Mouse (Mus musculus) midbrain, embryonic 16.5 days (tissue): ENCODE measurements around the gene Itpr1. TPM values are rescaled to one million over a fixed set of nuclear protein-coding genes. Genes with fewer than 3 reads are reported as not detected.

Experiments used
- ATAC-seq: fragments of 200-750 bp; cut with Nextera tagmentation; 2 replicates; pipeline ENCODE4 v1.8.0; 2017; ENCODE audit warnings: moderate TSS enrichment
- H3K27ac ChIP-seq: fragments of 300-500 bp; sonication (generic); 2 replicates; pipeline ENCODE4 v1.5.1; 2014; ENCODE audit warnings: mild to moderate bottlenecking, low read length, mixed read lengths
- H3K27me3 ChIP-seq: fragments of 300-500 bp; sonication (generic); 2 replicates; pipeline ENCODE4 v1.6.1; 2014; ENCODE audit warnings: low read depth, low read length, mixed read lengths; ENCODE audit not compliant: control insufficient read depth, insufficient read depth
- H3K36me3 ChIP-seq: fragments of 300-500 bp; sonication (generic); 2 replicates; pipeline ENCODE4 v1.6.1; 2014; ENCODE audit warnings: mild to moderate bottlenecking, low read length, moderate library complexity, mixed read lengths; ENCODE audit not compliant: control insufficient read depth, insufficient read depth
- H3K4me1 ChIP-seq: fragments of 300-500 bp; sonication (generic); 2 replicates; pipeline ENCODE4 v1.6.1; 2014; ENCODE audit warnings: mild to moderate bottlenecking, low read length, mixed read lengths; ENCODE audit not compliant: control insufficient read depth, insufficient read depth
- H3K4me2 ChIP-seq: fragments of 300-500 bp; sonication (generic); 2 replicates; pipeline ENCODE4 v1.6.1; 2014; ENCODE audit warnings: mild to moderate bottlenecking, low read length, mixed read lengths
- H3K4me3 ChIP-seq: fragments of 300-500 bp; sonication (generic); 2 replicates; pipeline ENCODE4 v1.5.1; 2014; ENCODE audit warnings: low read depth, mild to moderate bottlenecking, low read length, moderate library complexity, mixed read lengths
- H3K9ac ChIP-seq: fragments of 300-500 bp; sonication (generic); 2 replicates; pipeline ENCODE4 v1.6.1; 2014; ENCODE audit warnings: low read depth, low read length, mixed read lengths
- H3K9me3 ChIP-seq: fragments of 300-500 bp; sonication (generic); replicated peaks from 2 replicates; pipeline ENCODE4 v1.6.1; 2014; ENCODE audit warnings: mild to moderate bottlenecking, low read length, mixed read lengths; ENCODE audit not compliant: control insufficient read depth, poor library complexity, severe bottlenecking
- WGBS: fragments of 180-500 bp; shearing (Covaris S2); extraction: QIAGEN DNeasy Blood & Tissue Kit; methylation state at CpG from one replicate; pipeline ENCODE4 v1.1.7; 2014; 5-methylcytosine and 5-hydroxymethylcytosine counted together
- polyA plus RNA-seq: library from polyadenylated mRNA; unstranded; fragments of >200 nt; fragmentation: Nextera tagmentation; extraction: Ambion mirVana; gene quantifications from 2 replicates; pipeline ENCODE4 v1.2.1, GENCODE M21; 2015

Gene Itpr1
- polyA plus RNA-seq, 1 experiment from 2014 or later: 4.2 TPM

GRCm38 (mm10) chr6:108482464-108482863, 269.6 kb downstream of the Itpr1 start:
- no peak for ATAC-seq
- Histone ChIP-seq H3K27ac (no peak overlapping the region), H3K4me3 (no peak overlapping the region), H3K4me2 (no peak overlapping the region), H3K9me3 (no peaks in the 10 kb centered on the region), H3K4me1 (no peaks in the 10 kb centered on the region), H3K9ac (no peak overlapping the region), H3K27me3 (no peaks in the 10 kb centered on the region), H3K36me3 (no peaks in the 10 kb centered on the region)
- 91% methylated on average over 5 of the region's 5 CpGs for WGBS

- no peaks in the 10 kb centered on the region for H3K27me3 ChIP-seq
- no peaks in the 10 kb centered on the region for H3K9me3 ChIP-seq
- H3K9ac ChIP-seq: no peak overlapping the region
- H3K4me2 ChIP-seq: no peak overlapping the region
- H3K36me3 ChIP-seq: no peaks in the 10 kb centered on the region
- H3K4me3 ChIP-seq: no peak overlapping the region
- no peak for ATAC-seq
- H3K4me1 ChIP-seq: no peaks in the 10 kb centered on the region
- WGBS: 88% methylated on average over 7 of the region's 7 CpGs
- H3K27ac ChIP-seq: no peak overlapping the region
These were observed 273.5 kb downstream of the Itpr1 start for GRCm38 (mm10) chr6:108486212-108486992.

GRCm38 (mm10) chr6:108487300-108487835, 274.5 kb downstream of the Itpr1 start:
- no peak overlapping the region for H3K4me2 ChIP-seq
- no peak overlapping the region for H3K27ac ChIP-seq
- H3K9me3 ChIP-seq: no peaks in the 10 kb centered on the region
- H3K36me3 ChIP-seq: no peaks in the 10 kb centered on the region
- H3K9ac ChIP-seq: no peak overlapping the region
- no peaks in the 10 kb centered on the region for H3K4me1 ChIP-seq
- H3K27me3 ChIP-seq: no peaks in the 10 kb centered on the region
- H3K4me3 ChIP-seq: no peak overlapping the region
- ATAC-seq: no peak
- WGBS: 59% methylated on average over 10 of the region's 10 CpGs

- H3K4me1 ChIP-seq: no peaks in the 10 kb centered on the region
- ATAC-seq: no peak
- no peak overlapping the region for H3K4me3 ChIP-seq
- no peaks in the 10 kb centered on the region for H3K27me3 ChIP-seq
- 80% methylated on average over 5 of the region's 5 CpGs for WGBS
- no peaks in the 10 kb centered on the region for H3K36me3 ChIP-seq
- no peaks in the 10 kb centered on the region for H3K9me3 ChIP-seq
- H3K9ac ChIP-seq: no peak overlapping the region
- no peak overlapping the region for H3K4me2 ChIP-seq
- H3K27ac ChIP-seq: no peak overlapping the region
These were observed 275.4 kb downstream of the Itpr1 start for GRCm38 (mm10) chr6:108488250-108488649.

- Histone ChIP-seq H3K4me1 (no peaks in the 10 kb centered on the region; the same call in none of the 2 replicates), H3K9ac (no peak overlapping the region), H3K4me3 (no peak overlapping the region), H3K4me2 (no peak overlapping the region), H3K36me3 (no peaks in the 10 kb centered on the region), H3K27ac (no peak overlapping the region), H3K9me3 (no peaks in the 10 kb centered on the region), H3K27me3 (no peaks in the 10 kb centered on the region)
- no peak for ATAC-seq
- 80% methylated on average over 1 of the region's 1 CpGs for WGBS
These were observed 279.1 kb downstream of the Itpr1 start for GRCm38 (mm10) chr6:108491969-108492368.

GRCm38 (mm10) chr6:108493753-108494152, 280.9 kb downstream of the Itpr1 start:
- H3K9me3 ChIP-seq: no peaks in the 10 kb centered on the region
- WGBS: 84% methylated on average over 16 of the region's 16 CpGs
- ATAC-seq: no peak
- H3K9ac ChIP-seq: no peak overlapping the region
- H3K4me3 ChIP-seq: no peak overlapping the region
- no peaks in the 10 kb centered on the region; the same call in none of the 2 replicates for H3K4me1 ChIP-seq
- H3K4me2 ChIP-seq: no peak overlapping the region
- H3K27me3 ChIP-seq: no peaks in the 10 kb centered on the region
- H3K36me3 ChIP-seq: no peaks in the 10 kb centered on the region
- no peak overlapping the region for H3K27ac ChIP-seq

GRCm38 (mm10) chr6:108494185-108494804, 281.4 kb downstream of the Itpr1 start:
- 64% methylated on average over 10 of the region's 10 CpGs for WGBS
- no peak overlapping the region for H3K9ac ChIP-seq
- no peaks in the 10 kb centered on the region; the same call in none of the 2 replicates for H3K4me1 ChIP-seq
- H3K4me2 ChIP-seq: no peak overlapping the region
- no peak overlapping the region for H3K4me3 ChIP-seq
- no peaks in the 10 kb centered on the region for H3K27me3 ChIP-seq
- no peak for ATAC-seq
- no peaks in the 10 kb centered on the region for H3K36me3 ChIP-seq
- H3K27ac ChIP-seq: no peak overlapping the region
- no peaks in the 10 kb centered on the region for H3K9me3 ChIP-seq

GRCm38 (mm10) chr6:108494994-108495393, 282.1 kb downstream of the Itpr1 start:
- ATAC-seq: no peak
- Histone ChIP-seq H3K9ac (no peak overlapping the region), H3K36me3 (no peaks in the 10 kb centered on the region), H3K27me3 (no peaks in the 10 kb centered on the region), H3K4me2 (no peak overlapping the region), H3K27ac (no peak overlapping the region), H3K4me3 (no peak overlapping the region), H3K9me3 (no peaks in the 10 kb centered on the region), H3K4me1 (no peaks in the 10 kb centered on the region; the same call in none of the 2 replicates)
- 88% methylated on average over 6 of the region's 6 CpGs for WGBS

GRCm38 (mm10) chr6:108498070-108498469, 285.2 kb downstream of the Itpr1 start:
- Histone ChIP-seq H3K4me1 (no peaks in the 10 kb centered on the region; the same call in none of the 2 replicates), H3K9ac (no peak overlapping the region), H3K36me3 (no peaks in the 10 kb centered on the region), H3K27ac (no peak overlapping the region), H3K4me3 (no peak overlapping the region), H3K4me2 (no peak overlapping the region), H3K27me3 (no peaks in the 10 kb centered on the region), H3K9me3 (no peaks in the 10 kb centered on the region)
- WGBS: 95% methylated on average over 7 of the region's 7 CpGs
- no peak for ATAC-seq
